In the genomic region with DNA sequence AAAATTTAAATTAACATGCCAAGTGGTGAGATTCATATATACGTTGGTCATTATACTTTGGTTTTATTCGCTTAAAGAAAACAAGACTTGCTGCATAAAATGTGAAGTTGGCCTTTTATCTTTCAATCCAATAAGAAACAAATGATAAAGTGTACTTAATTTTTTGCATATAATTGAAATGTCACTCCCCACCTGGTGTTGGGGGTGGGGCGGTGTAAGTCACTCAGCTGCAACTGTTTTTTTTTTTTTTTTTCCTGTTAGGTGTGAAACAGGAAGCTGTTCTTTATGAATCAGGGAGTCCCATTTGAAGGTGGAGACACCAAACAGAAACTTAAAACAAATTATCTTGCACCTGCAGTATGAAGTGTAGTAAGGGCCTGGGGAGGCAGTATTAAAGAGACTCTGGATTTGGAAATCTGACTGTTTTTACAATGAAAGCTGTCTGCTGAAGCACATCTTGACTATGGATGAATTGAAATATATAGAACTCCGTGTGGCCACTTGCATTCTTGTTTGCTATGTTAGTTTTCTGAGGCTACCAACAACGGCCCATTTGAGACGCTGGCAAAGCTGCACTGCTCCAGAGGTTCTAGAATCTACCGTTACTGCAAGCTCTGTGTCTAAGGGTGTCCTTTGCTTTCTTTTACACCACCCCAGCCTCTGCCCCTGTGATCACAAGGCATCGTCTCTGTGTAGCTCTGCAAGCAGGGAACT, we compare ENCODE assay signal across 9 mouse cellular contexts. TPM values are rescaled to one million over a fixed set of nuclear protein-coding genes. Genes with fewer than 3 reads are reported as not detected.
DNase-seq lines count a peak whose midpoint lies in the region; ATAC-seq and TF ChIP-seq lines count a peak whose summit lies in the region.
"Had no signal": no experiment of that assay in that cellular context is flagged by ENCODE, and none has a peak within 500 bp of the region (broad histone marks: within the 10 kb centered on the region; RNA-seq: fewer than 3 reads in every experiment).

No protein-coding gene starts in this region.

- no peak overlapping the region for H3K9ac ChIP-seq in kidney, embryonic 14.5 days (ENCODE audit: low read depth, low read length)
- H3K9ac ChIP-seq in intestine, embryonic 16.5 days (ENCODE audit: low read depth, low read length), result peak overlapping the region; percentile 33; the same call in 1 of the 2 replicates
- H3K9ac ChIP-seq: forebrain, embryonic 13.5 days had no signal

- H3K4me1 ChIP-seq in kidney, embryonic 14.5 days (ENCODE audit: control insufficient read depth, insufficient read depth, low read length), result peaks cover 4% of the 10 kb centered on the region; the same call in 1 of the 2 replicates
- H3K4me1 ChIP-seq in G1E (ENCODE audit: insufficient read depth, low read depth, low read length), result peaks cover 41% of the 10 kb centered on the region
- H3K4me1 ChIP-seq in intestine, embryonic 16.5 days (ENCODE audit: control insufficient read depth, insufficient read depth, low read length), result peaks cover 20% of the 10 kb centered on the region

- H3K27me3 ChIP-seq in kidney, embryonic 14.5 days (ENCODE audit: control insufficient read depth, insufficient read depth, low read length), result no peaks in the 10 kb centered on the region
- no peaks in the 10 kb centered on the region for H3K27me3 ChIP-seq in G1E (ENCODE audit: insufficient read depth, low read length)
- no peaks in the 10 kb centered on the region for H3K27me3 ChIP-seq in intestine, embryonic 16.5 days (replicated peaks; ENCODE audit: control insufficient read depth, insufficient read depth, low read length)
- H3K27me3 ChIP-seq: forebrain, embryonic 13.5 days had no signal

- WGBS in kidney, embryonic 14.5 days, result 75% methylated on average over 8 of the region's 8 CpGs
- 76% methylated on average over 8 of the region's 8 CpGs for WGBS in intestine, embryonic 16.5 days

- peak overlapping the region; percentile 6; the same call in 1 of the 2 replicates for H3K4me2 ChIP-seq in kidney, embryonic 14.5 days (replicated peaks; ENCODE audit: low read depth, low read length)
- H3K4me2 ChIP-seq in intestine, embryonic 16.5 days (ENCODE audit: low read depth, low read length), result peak overlapping the region; percentile 29

- no peak for DNase-seq in kidney, adult 9 months
- DNase-seq in G1E (ENCODE audit: low spot score), result no peak
- peak; percentile 37 to 58 for DNase-seq in spleen, adult 18-20 months
- no peak for DNase-seq in right cerebral cortex, adult 2 months (ENCODE audit: low spot score in 2 of 2)
- DNase-seq in gastrocnemius, postnatal 25 days, result no peak
- no peak for DNase-seq in frontal cortex, postnatal 25 days (ENCODE audit: low spot score in 2 of 2)

- H3K27ac ChIP-seq in kidney, embryonic 14.5 days (ENCODE audit: low read depth, low read length), result no peak overlapping the region
- H3K27ac ChIP-seq in intestine, embryonic 16.5 days (ENCODE audit: low read length), result peak overlapping the region; percentile 68
- H3K27ac ChIP-seq: forebrain, embryonic 13.5 days had no signal

- H3K9me3 ChIP-seq in kidney, embryonic 14.5 days (ENCODE audit: control insufficient read depth, low read length), result no peaks in the 10 kb centered on the region
- no peaks in the 10 kb centered on the region for H3K9me3 ChIP-seq in G1E (replicated peaks)
- H3K9me3 ChIP-seq in intestine, embryonic 16.5 days (ENCODE audit: control insufficient read depth, low read length), result no peaks in the 10 kb centered on the region
- H3K9me3 ChIP-seq: forebrain, embryonic 13.5 days had no signal

- no peak for ATAC-seq in kidney, embryonic 14.5 days (ENCODE audit: low FRiP score, low TSS enrichment)
- ATAC-seq in G1E (ENCODE audit: extremely low read depth, insufficient number of reproducible peaks, low FRiP score, poor library complexity, severe bottlenecking), result no peak
- ATAC-seq in intestine, embryonic 16.5 days, result no peak
- ATAC-seq: forebrain, embryonic 13.5 days had no signal

- no peak for TF ChIP-seq CTCF in G1E (IDR thresholded peaks at IDR 0.05; ENCODE audit: low read depth, low read length)

- no peak overlapping the region for H3K4me3 ChIP-seq in kidney, embryonic 14.5 days (ENCODE audit: low read length)
- H3K4me3 ChIP-seq in G1E (ENCODE audit: low read depth, low read length), result peak overlapping the region; percentile 40; the same call in 1 of the 2 replicates
- H3K4me3 ChIP-seq in intestine, embryonic 16.5 days (ENCODE audit: low read length), result peak overlapping the region; percentile 7; the same call in 1 of the 2 replicates

- H3K36me3 ChIP-seq in kidney, embryonic 14.5 days (ENCODE audit: control insufficient read depth, insufficient read depth, low read length), result no peaks in the 10 kb centered on the region
- H3K36me3 ChIP-seq in G1E (replicated peaks), result peaks cover 26% of the 10 kb centered on the region
- no peaks in the 10 kb centered on the region for H3K36me3 ChIP-seq in intestine, embryonic 16.5 days (ENCODE audit: control insufficient read depth, insufficient read depth, low read length)

RNA-seq across cellular contexts. Expression of gene C1galt1, which starts 2.2 kb away (rescaled TPM):
- polyA plus RNA-seq in kidney, embryonic 14.5 days (2014; fragmentation: Nextera tagmentation; extraction: Ambion mirVana), result 4.2 and 5.3 TPM in 2 replicates
- total RNA-seq in G1E (2014; fragmentation: Nextera tagmentation), result 49.1 and 56.8 TPM in 2 replicates
- 21.8 and 25.4 TPM in 2 replicates for total RNA-seq in G1E (2017)
- polyA plus RNA-seq in G1E (2012), result 2.5 and 2.7 TPM in 2 replicates
- polyA plus RNA-seq in intestine, embryonic 16.5 days (2015; fragmentation: Nextera tagmentation; extraction: Ambion mirVana), result 5.5 and 6.3 TPM in 2 replicates
- total RNA-seq in gastrocnemius, postnatal 25 days (2021), result 10 to 100 TPM; 13.4 to 14.0 TPM

Comparison
In these comparisons a context has a peak if more than half of its experiments do, and no peak if none do; other contexts are left out.
1. DNase-seq: peak in spleen, adult 18-20 months (2 of 2); none in kidney, adult 9 months (single experiment), G1E (single experiment), right cerebral cortex, adult 2 months (0 of 2), gastrocnemius, postnatal 25 days (single experiment) and frontal cortex, postnatal 25 days (0 of 2).